Mouse (Mus musculus): Measurements from ENCODE around the gene Cdk9.

DNA sequence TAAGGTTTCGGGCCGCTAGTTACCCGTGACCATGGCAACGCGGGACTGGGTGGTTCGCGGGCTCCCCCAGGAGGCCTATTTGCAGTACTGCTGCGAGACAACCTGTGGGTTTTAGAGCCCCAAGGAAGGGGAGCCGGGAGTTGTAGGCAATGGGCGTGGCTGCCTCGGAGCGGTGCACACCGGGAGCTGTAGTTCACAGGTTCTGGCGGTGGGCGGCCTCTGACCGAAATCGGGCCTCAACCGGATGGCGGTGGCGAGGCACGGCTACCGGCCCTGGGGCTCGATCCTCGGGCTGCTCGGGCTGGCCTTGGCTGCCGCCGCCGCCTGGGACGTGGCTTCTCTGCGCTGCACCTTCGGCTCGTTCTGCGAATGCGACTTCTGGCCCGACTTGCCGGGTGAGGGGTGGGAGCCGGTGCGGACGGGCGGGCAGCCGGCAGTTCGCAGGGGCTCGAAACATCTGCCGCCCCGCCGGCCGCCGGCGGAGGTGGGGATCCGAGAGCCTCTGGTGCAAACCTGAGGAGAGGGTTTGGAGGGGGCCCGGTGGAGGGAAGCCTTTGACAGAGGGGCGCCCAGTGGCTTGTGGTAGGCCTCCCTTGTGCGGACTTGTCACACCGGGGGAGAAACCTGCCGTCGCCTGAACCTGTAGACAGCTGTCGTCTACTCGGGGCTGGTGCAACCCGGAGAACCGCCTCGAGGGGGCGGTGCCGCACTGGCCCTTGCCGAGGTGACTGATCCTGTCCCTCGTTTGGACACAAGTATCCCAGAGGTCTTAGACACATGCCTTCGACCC, 44.4 kb upstream of the Cdk9 start, which contains the start of gene Tor2a:
- TF ChIP-seq POLR2AphosphoS5 (IDR thresholded peaks at IDR 0.05; ENCODE audit: insufficient replicate concordance, low read depth, low read length) (no peak), TAL1 (conservative IDR thresholded peaks at IDR 0.05; ENCODE audit: low read depth, low read length) (no peak), CTCF (IDR thresholded peaks at IDR 0.05; ENCODE audit: low read depth, low read length) (peak; percentile 71), GATA1 (IDR thresholded peaks at IDR 0.05; ENCODE audit: borderline replicate concordance, low read length) (no peak), GATA2 (IDR thresholded peaks at IDR 0.05; ENCODE audit: borderline replicate concordance, low read depth, low read length) (no peak)

All from G1E (cell line).